Mouse (Mus musculus) cerebellum, adult 9-10 months (tissue): ENCODE data around the gene Padi1.

Experiments used
- DNase-seq: peaks from one replicate; pipeline ENCODE4 v3.0.0; 2022

Padi1 gene

DNA sequence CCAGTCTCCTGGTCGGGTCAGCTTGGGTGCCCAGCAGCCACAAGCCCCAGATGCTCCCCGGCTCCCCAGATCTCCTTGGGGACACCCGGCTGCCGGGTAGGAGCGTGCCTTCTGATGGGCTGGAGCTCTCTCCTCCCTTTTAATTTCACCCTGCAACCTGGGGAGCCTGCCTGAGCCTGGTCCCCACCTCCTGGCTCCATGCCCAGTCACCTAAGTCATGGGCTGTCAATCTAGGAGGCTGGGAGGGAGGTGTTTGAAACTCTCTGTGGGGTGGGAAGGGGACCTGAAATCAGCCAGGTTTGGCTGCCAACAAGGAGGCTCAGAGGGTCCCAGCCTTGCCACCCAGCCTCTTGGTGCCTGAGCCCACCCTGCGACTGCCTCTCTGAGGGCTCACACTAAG is at the start of gene Padi1:
Gene Padi1 (minus strand): TSS at position 113 of the 400 bp plus-strand sequence.
- DNase-seq, result no peak

DNA sequence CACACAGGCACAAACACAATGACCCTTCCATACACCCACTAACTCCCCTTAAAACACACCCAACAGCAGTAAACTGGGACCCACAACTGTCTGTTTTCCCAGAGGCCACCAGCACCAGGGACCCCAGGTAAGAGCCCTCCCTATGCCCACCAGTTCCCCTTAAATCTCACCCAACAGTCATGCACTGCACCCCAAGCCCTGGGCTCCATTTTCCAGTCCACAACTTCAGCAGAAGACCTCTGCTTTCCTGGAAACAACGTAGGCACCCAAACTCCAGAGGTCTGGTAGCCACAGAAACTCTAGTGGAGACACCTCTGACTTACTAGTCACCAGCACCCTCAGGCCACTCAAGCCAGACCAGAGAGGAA is 46.6 kb upstream of the Padi1 start:
- DNase-seq, result no peak

DNA sequence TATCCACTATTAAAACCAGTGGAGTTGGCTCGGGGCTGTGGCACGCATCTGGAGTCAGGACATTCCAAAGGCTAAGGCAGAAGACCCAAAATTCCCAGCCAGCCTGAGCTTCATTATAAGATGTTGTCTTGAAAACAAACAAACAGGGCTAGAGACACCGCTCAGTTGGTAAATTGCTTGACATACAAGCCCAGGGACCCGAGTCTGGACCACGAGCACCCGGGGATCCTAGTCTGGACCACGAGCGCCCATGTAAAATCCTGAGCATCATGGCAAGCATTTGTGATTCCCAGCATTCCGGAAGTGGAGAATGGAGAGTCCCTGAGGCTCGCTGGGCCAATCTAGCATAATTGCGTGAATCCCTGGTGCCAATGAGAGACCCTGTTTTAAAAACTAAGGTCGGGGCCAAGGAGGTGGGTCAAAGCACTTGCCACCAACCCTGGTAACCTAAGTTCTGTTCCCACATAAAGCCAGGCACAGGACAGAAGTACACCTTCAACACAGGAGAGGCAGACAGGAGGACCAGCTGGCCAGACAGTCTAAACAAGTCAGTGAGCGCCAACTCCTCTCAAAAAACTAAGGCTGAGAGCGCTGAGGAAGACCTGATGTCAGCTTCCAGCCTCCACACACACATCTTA is 46.1 kb upstream of the Padi1 start:
- DNase-seq, result no peak

DNA sequence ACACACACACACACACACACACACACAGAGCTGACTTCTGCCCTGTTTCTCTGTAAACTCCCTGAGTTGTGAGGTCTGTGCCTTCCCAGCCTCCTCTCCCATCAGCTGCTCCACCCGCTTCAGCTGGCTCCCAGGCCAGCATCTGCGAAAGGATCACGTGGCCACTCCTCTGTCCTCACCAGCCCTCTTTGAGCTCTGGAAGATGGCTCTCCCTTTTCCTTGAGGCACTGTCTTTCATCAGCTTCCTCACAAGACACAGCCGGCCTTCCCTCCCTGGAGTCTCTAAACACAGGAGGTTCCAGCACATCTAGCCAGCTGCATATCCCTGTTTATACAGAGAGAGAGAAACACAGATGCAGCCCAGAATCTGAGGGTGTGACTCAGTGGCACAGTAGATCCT is 38.3 kb upstream of the Padi1 start:
- no peak for DNase-seq

DNA sequence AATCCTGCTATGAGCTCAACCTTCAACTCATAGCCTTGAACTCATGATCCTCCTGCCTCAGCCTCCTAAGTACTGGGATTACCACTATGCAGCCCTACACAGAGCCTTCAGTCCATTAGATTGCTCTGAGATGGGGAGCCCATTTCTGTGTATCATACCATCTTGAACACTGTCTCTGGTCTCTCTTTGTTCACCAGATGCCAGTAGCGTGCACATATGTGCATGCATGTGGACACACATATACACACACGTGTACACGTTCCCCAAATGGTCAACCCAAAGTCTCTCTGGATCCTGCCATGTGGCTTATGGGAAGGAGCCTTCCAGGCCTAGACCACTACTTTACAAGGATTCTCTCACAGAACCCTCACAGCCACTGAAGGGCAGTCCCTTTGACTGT is 37.4 kb upstream of the Padi1 start:
- no peak for DNase-seq

DNA sequence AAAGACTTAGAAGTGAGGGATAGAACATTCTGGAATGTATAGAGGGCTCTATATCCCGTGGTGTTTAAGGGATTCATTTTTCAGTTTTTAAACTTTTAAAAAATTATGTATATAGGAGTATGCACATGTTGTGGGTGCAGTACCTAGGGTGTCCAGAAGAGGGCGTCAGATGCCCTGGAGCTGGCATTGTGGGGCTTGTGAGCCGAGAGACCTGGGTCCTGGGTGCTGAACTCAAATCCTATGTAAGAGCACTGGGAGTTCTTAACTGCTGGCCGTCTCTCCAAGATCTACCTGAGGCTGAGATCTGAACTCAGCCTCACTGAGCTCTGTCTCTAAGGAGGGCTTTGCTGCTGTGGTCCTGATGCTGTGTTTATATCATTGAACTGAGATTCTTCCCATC is 36.8 kb upstream of the Padi1 start:
- DNase-seq, result no peak

DNA sequence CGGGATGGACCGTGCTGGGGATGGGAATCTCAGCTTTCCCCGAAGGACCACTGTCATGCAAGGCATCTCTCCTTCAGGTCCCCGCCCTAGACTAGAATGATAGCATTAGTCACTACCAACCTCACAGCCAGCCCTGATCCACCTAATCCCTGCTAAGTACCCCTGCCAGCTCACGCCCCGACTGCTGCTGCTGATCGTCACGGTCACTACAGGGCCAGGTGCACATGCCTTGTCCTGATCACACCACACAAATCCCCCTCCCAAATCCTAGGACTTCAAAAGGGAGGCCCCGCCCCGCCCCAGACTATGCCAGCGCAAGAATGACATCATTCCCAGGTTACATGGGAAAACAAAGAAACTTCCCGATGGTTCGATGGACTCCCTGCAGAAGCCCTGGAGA is 36.2 kb upstream of the Padi1 start:
- DNase-seq, result no peak

DNA sequence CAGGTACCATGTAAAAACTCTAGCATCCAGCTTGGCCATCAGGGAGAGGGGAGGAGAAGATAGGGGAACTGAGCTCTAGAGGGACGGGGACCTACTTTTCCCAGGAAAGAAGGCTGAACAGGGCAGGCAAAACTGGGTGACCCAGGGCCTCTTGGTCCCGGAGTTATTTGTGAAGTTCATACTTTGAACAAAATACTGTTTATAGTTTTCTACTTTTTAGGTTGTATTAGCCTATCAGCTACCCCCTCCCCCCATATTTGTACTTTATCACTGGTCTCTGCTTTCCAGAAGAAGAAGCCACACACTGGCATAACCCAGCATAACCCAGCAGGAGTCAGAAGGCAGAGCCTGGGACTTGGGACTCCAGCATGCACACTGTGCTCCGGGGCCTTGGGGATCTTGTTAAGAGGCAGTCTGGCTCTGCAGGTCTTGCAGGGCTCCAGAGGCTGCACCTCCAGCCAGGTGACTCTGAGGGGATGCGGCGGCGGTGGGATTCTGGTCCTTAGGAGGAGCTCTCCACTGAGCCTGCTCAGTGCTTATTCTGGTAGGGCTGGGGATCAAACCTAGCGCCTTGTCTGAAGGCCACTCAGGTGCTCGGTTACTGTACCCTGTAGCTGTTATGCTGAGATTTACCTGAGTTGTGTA is 35.6 kb upstream of the Padi1 start:
- no peak for DNase-seq

DNA sequence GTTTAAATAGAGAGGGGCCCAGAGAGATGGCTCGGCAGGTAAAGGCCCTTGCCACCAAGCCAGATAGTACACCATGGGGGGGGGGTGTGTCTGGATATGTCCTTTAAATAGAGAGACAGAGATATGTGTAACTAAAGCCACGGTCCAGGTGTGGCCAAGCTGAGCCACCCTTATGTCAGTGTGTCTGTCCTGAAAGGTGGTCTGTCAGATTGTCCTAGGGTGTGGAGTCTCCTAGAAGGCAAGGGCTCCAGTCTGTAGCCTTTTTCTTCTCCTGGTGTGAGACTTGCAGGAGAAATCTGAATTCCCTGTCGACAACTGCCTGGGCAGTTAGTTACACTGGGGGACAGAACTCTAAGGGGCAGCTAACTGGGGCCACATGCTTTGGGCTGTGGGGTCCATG is 34.6 kb upstream of the Padi1 start:
- DNase-seq, result no peak

DNA sequence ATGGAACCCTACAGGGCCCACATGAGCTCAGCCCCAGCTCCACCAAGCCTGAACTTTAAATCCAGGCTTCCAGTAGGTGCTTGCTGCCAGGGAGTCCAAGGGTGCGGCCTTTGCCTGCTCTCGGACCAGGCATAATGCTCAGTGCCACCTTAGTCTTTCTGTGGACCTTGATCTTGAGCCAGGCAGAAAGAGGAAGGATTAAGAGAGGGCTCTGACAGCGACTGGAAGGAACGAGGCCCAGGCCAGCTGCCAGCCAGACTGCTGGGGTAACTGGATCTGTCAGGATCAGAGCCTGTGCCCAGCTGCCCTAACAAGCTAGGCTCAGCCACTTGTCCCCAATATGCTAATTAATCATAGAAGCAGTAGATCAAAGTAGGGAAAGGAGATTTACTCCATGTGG is 34.2 kb upstream of the Padi1 start:
- DNase-seq, result no peak

DNA sequence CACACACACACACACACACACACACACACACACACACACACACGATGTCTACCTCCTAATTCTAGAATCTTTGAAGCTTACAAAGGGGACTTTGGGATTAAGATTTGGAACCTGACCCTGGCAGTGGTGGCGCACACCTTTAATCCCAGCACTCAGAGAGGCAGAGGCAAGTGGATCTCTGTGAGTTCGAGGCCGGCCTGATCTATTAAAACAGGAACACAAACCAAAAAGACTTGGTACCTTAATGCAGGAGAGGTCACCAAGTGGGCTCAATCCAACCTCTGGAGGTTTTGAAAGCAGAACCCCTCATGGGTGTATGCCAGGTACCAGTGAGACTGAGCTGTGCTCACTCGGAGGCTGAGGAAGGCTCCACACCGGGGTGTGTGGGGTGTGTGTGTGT is 33.5 kb upstream of the Padi1 start:
- DNase-seq, result no peak

DNA sequence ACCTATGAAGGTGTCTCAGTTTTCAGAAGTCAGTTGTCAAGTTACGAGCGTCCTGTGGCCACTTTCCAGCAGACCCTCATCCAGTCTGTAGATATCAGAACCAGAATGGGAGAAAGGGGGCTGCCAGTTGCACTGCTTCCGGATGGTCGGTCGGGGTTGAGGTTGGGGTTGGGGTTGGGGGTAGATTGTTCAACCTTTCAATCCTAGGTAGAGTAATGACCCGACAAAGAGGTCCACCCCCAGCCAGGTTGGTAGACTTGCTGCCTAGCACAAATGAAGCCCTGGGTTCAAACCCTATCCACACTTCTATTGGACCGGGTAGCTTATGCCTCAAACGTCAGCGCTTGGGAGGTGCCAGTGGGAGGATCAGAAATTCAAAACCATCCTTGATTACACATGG is 33.1 kb upstream of the Padi1 start:
- no peak for DNase-seq

DNA sequence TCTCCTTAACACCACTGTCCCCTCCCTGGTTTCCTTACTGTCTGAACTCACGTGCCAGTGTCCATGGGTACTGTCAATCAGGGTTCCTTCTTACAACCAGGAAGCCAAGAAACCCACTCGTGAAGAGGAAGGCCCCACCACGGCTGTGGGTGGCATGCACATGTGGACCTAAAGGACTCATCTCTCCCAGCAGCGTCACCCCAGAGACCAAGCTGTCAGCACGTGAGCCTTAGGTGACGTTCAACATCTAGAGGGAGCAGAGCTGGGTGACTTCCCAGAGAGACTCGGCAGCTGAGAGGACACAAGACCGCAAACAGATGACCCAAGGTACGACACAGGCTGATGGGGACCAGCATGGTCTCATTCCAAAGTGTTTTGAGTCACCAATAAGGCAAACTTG is 31.9 kb upstream of the Padi1 start:
- DNase-seq, result no peak

DNA sequence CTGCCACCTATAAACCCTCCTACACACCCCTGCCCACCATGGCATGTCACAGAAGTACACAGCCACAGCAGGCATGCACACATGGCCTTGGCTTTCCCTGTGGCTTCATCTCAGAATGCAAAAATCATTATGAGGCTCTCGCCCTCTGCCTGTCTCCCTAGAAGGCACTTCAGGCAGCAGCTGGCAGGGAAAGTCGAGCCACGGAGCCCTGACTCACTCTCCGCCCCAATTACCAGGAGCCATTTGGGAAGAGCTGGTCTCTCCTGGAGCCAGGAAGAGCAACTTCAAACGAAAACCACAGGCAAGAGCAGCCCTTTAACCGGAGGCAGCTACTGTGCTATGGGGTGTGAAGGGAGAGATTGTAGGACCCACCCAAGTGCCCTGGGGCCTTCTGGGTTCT is 31.1 kb upstream of the Padi1 start:
- no peak for DNase-seq

DNA sequence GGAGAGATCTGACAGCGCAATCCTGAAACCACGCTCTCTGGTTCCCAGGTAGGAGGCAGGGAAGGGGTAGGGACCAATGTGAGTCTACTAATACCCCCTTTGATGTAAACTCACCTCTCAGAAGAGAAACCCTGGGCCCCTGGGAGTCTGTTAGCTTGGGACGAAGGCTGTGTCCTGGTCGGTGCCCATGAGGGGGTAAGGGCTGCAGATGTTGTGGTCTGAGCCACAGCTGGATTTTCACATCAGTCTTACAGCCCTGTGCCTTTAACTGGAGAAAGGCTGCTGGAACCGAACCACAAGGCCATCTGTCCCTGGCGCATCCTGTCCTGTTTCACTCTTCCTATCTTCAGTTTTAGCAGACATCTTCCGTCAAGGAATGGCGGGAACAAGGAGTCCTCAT is 30.6 kb upstream of the Padi1 start:
- no peak for DNase-seq

DNA sequence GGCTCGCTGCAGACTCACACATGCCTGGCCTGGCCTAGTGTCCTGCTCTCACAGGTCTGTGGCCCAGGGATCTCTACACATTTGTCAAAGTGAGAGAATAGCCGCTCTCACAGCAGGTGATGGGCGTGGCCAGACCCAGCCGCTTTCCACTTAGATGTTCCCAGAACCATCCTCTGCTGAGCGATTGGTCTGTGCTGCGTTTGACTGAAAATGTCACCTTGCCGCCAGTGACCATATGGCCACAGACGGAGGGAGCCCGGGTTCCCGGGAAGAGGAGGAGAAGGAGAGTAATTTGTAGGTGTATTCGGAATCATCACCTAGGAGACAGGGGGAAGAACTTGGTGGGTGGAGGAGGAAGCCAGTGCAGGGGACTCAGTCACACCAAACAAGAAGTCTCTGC is 27.4 kb upstream of the Padi1 start:
- DNase-seq, result no peak

DNA sequence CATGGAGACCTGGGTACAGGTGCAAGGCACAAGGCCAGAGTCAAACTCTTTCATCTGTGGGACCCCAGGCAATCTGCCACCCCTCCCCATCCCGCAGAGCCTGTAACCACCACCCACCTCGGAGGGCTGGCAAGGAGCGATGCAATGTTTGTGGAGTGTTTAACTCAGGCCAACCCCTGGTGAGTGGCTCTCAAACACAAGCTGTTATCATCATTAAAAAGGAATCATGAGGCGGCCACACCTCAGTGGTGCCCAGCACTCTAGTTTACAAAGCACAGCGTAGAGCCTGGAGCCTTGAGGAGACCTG is 27.1 kb upstream of the Padi1 start:
- no peak for DNase-seq

DNA sequence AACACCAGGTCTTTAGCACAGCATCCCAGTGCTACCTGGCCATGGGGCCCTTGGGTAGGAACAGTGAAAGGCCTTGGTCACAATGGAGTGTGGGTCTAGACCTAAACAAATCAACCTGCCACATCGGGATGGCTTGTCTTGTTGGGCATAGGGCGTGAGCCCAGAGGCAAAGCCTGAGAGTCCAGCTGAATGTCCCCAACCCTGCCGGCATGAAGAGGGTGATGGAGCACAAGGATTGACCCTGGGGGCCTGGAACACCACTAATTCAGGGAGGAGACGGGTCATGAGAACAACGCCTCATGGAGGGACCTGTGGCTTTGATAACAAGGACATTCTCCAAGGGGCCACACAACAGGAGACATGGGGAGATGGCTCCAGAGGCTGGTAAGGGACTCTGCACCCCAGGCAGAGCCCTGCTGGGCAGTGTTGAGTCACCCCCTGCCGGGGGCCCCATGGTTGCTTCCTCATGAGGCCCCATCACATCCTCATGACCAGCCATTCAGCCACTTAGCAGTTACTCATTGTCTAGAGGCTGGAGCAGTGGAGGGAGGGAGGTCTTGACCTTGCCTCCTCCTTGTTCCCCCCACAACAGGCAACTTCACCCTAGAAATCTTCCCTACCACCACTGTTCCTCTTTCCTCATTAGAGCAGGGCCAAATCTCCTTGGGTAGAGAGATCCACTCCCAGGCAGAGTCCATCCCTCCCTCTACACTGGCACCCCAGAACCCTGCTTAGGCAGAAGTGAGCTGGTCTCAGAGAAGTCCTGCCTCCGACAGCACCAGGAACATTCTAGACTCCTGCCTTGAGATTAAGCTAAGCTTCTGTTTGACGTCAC is 26.5 kb upstream of the Padi1 start:
- DNase-seq, result no peak

DNA sequence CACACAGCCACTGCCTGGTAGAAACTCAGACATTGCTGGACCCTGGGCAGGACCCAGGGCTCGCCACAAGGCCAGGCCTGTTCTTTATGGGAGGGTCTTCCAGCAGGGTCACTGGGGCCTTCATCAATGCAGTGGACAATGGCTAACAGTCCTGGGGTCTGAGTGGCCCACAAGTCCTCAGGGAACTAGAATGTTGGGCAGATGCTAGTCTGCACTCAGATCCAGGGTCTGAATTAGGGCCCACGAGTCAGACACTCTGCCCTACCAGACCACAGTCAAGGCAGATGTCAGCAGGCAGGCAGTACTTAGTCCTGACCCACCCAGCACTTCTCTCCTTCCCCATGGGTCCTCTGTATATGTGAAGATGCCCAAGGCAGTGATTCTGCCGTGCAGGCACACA is 25.8 kb upstream of the Padi1 start:
- DNase-seq, result no peak

DNA sequence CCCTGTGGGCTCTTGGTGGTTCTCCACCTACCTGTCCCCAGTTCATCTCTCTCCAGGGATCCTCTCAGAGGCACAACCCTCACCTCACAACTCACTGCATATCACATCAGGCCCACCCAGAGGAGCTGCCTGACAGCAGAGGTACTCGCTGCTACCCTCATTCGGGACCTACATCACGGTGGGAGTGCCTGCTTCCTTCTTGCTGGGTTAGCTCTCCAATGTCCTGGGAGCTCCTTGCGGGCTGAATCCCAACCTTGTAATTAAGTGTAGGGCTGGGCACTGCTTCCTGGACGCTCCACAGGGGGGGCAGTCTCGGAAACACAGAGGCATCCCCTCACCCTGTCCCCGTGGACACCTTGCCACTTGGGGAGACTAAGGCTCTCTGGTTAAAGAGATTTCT is 25.3 kb upstream of the Padi1 start:
- no peak for DNase-seq

DNA sequence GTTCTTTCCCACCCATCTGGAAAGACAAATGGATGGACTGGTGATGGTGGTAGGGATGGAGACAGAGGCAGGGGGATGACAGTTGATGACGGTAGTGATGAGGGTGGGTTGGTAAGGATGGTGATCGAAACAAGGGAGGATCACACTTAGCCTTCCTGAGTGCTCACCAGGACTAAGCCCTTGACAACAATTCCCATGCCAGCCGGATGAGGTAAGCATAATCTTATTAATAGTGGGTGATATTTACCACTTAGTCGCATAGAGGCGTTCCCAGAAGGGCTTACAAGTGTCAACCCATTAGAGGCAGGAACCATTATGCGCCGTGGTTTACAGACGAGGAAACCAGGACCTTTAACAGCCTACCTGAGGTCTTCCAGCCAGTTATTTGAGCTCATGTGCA is 24.4 kb upstream of the Padi1 start:
- no peak for DNase-seq

DNA sequence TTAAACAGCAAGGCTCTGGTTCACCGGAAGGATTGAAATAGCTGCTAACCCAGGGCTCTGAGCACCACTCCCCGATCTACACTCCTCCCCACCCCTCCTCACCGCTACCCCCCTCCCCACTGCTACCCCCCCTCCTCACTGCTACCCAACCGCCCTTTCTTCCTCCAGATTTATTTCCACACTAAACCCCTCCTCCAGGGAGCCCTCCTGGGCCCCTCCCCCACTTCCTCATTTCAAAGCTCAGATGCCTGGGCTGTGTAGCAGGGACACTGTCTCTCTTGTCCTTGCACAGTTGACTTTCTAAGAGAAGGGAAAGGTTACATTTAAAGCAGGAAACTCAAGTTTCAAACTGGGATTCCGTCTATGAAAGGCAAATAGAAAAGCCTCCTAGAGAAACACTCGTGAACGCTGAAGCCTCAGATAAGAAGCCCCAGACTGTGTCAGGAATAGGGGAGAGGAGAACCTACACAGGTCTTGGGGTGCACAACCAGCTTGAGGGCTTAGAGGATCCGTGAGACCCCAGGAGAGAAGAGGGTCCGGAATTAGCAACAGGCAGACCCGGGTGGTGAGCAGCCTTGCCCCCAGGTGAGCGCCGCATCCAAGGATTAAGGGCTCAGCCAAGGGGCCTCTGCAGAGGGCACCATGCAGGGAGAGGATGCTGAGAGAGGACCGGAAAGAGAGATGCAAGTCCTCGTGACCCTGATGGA is 23.1 kb upstream of the Padi1 start:
- no peak for DNase-seq

DNA sequence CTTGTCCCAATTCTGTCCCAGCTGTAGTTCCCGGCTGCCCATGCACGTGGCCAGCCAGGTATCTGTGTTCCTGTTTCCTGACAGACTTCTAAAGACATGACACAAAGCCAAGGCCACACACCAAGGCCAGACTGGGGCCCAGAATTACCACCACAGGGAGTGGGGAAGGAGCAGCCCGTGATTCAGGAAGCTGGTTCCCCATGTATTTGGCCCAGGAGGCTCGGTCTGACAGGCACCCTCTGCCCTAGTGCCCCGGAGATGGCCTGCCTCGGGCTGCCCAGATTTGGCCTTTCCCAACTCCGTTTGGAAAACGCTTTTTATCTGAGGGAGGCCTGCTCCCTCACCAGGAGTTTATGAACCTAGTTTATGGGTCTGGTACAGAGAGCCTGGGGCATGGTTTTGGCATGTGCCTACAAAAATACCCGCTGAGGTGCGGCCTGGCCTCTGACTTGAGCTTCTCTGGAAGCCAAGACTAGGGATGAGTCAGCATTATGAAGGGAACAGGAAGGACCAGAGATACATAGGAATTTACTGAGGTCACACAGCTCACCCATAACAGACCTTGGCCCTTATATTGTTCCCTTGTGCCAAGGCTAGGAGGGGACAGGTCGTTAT is 16.6 kb upstream of the Padi1 start:
- DNase-seq, result no peak

DNA sequence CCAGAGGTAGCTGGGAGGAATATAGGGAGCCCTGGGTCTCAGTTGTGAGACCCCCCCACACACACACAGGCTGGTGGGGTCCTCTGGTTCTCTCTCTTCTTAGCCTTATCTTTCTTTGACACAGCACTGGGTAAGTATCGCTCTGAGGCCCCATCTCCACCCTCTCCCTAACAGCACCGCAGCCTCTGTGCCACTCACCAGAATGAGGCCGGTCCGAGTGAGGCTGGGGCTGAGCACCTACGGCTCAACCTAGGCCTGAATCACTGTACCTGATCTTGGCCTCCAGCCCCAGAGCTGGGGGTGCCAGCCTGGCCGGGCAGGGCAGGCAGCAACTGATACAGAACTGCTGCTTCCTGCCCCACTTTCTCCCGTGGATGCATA is 15.2 kb upstream of the Padi1 start:
- no peak for DNase-seq
